Comparison of ENCODE assay signal across 17 mouse cellular contexts in the genomic region with DNA sequence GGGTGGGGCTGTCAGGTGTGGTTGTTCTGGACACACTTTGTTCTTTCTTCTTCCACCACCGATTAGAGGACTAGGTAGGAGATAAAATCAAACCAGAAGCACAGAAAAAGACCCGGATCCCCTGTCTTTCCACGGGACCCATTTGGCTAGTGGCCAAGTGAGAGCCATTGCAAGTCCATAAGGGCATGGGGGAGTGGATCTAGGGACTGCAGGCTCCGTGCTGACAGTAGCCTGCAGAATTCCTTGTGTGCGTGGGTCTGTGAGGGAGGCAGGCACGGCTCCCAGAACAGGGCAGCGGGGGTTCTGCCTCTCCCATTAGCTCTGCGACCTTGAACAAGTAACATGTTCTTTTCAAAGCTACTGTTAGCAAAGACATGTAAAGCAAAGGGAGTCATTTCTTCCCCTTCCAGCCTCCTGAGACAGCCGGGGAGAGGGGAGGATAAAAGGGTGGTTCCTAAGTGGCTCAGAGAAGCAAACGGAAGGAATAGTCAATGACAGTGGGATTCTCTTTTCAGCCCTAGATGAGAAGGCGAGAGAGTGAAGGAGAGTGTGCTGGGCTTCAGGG. TPM values are rescaled to one million over a fixed set of nuclear protein-coding genes. Genes with fewer than 3 reads are reported as not detected.
DNase-seq lines count a peak whose midpoint lies in the region; ATAC-seq and TF ChIP-seq lines count a peak whose summit lies in the region.
"Had no signal": no experiment of that assay in that cellular context is flagged by ENCODE, and none has a peak within 500 bp of the region (broad histone marks: within the 10 kb centered on the region; RNA-seq: fewer than 3 reads in every experiment).

No protein-coding gene starts in this region.

- 69% methylated on average over 11 of the region's 11 CpGs for whole genome bisulfite sequencing in forebrain, embryonic 10.5 days
- WGBS in forebrain, embryonic 12.5 days = 53% methylated on average over 11 of the region's 11 CpGs
- WGBS in kidney, embryonic 15.5 days = 13% methylated on average over 11 of the region's 11 CpGs
- WGBS in midbrain, embryonic 10.5 days = 58% methylated on average over 11 of the region's 11 CpGs
- 44% methylated on average over 11 of the region's 11 CpGs for WGBS in midbrain, postnatal 0 days

- no peak for TF ChIP-seq CTCF in midbrain, postnatal 0 days (IDR thresholded peaks at IDR 0.05)

- ATAC-seq in forebrain, embryonic 12.5 days (ENCODE audit: low FRiP score) = no peak
- no peak; the same call in 1 of the 2 replicates for ATAC-seq in kidney, embryonic 15.5 days (replicated peaks; ENCODE audit: low FRiP score)
- no peak for ATAC-seq in midbrain, postnatal 0 days (ENCODE audit: low FRiP score)
- ATAC-seq: liver, postnatal 0 days had no signal

- DNase-seq in forebrain, embryonic 10.5 days (ENCODE audit: extremely low spot score, low spot score) = no peak
- DNase-seq in kidney, adult 8-10 months = no peak
- no peak for DNase-seq in midbrain, embryonic 10.5 days (ENCODE audit: low spot score)
- DNase-seq in midbrain, postnatal 0 days (ENCODE audit: low spot score) = no peak
- peak; percentile 83 for DNase-seq in testis, postnatal 14 days (ENCODE audit: low spot score)
- DNase-seq in gastrocnemius, postnatal 25 days = no peak
- DNase-seq: adrenal gland, postnatal 14 days; cerebellum, adult 2 months; liver, postnatal 0 days; right cerebral cortex, postnatal 4 days; thymus, postnatal 4 days had no signal

- no peak overlapping the region for H3K4me2 ChIP-seq in forebrain, embryonic 12.5 days
- 0 out of 2 replicates have a peak overlapping the region, but pooled peaks have one; percentile 1 for H3K4me2 ChIP-seq in kidney, embryonic 15.5 days
- H3K4me2 ChIP-seq in midbrain, postnatal 0 days (ENCODE audit: low read depth, low read length, poor library complexity, severe bottlenecking) = no peak overlapping the region
- H3K4me2 ChIP-seq: limb, embryonic 15.5 days; neural tube, embryonic 12.5 days had no signal

- no peak overlapping the region for H3K9ac ChIP-seq in forebrain, embryonic 12.5 days
- no peak overlapping the region for H3K9ac ChIP-seq in kidney, embryonic 15.5 days
- H3K9ac ChIP-seq in midbrain, postnatal 0 days (replicated peaks; ENCODE audit: low read length, poor library complexity, severe bottlenecking) = no peak overlapping the region
- H3K9ac ChIP-seq: limb, embryonic 15.5 days; liver, postnatal 0 days; neural tube, embryonic 12.5 days had no signal

- peaks cover 35% of the 10 kb centered on the region for H3K4me1 ChIP-seq in forebrain, embryonic 10.5 days
- peaks cover 10% of the 10 kb centered on the region; the same call in 1 of the 2 replicates for H3K4me1 ChIP-seq in forebrain, embryonic 12.5 days
- H3K4me1 ChIP-seq in kidney, embryonic 15.5 days = peaks cover 8% of the 10 kb centered on the region; the same call in 1 of the 2 replicates
- peaks cover 11% of the 10 kb centered on the region for H3K4me1 ChIP-seq in midbrain, embryonic 10.5 days
- peaks cover 4% of the 10 kb centered on the region; the same call in 1 of the 2 replicates for H3K4me1 ChIP-seq in midbrain, postnatal 0 days (ENCODE audit: insufficient read depth, low read length)
- H3K4me1 ChIP-seq: neural tube, embryonic 12.5 days had no signal

- no peaks in the 10 kb centered on the region for H3K9me3 ChIP-seq in forebrain, embryonic 10.5 days
- H3K9me3 ChIP-seq in forebrain, embryonic 12.5 days = no peaks in the 10 kb centered on the region
- no peaks in the 10 kb centered on the region for H3K9me3 ChIP-seq in kidney, embryonic 15.5 days (replicated peaks)
- H3K9me3 ChIP-seq in midbrain, embryonic 10.5 days (replicated peaks) = no peaks in the 10 kb centered on the region
- H3K9me3 ChIP-seq in midbrain, postnatal 0 days (ENCODE audit: low read length) = no peaks in the 10 kb centered on the region
- H3K9me3 ChIP-seq: limb, embryonic 15.5 days; neural tube, embryonic 12.5 days had no signal

- no peaks in the 10 kb centered on the region for H3K36me3 ChIP-seq in forebrain, embryonic 10.5 days (replicated peaks)
- no peaks in the 10 kb centered on the region for H3K36me3 ChIP-seq in forebrain, embryonic 12.5 days (replicated peaks)
- no peaks in the 10 kb centered on the region for H3K36me3 ChIP-seq in kidney, embryonic 15.5 days
- no peaks in the 10 kb centered on the region for H3K36me3 ChIP-seq in midbrain, embryonic 10.5 days
- H3K36me3 ChIP-seq in midbrain, postnatal 0 days (ENCODE audit: insufficient read depth, low read length) = no peaks in the 10 kb centered on the region
- H3K36me3 ChIP-seq: limb, embryonic 15.5 days; neural tube, embryonic 12.5 days had no signal

- H3K27ac ChIP-seq in forebrain, embryonic 10.5 days = peak overlapping the region; percentile 51; the same call in 1 of the 2 replicates
- no peak overlapping the region for H3K27ac ChIP-seq in forebrain, embryonic 12.5 days
- H3K27ac ChIP-seq in kidney, embryonic 15.5 days = no peak overlapping the region
- peak overlapping the region; percentile 33; the same call in 1 of the 2 replicates for H3K27ac ChIP-seq in midbrain, embryonic 10.5 days (replicated peaks)
- no peak overlapping the region for H3K27ac ChIP-seq in midbrain, postnatal 0 days (ENCODE audit: low read depth, low read length)
- H3K27ac ChIP-seq: limb, embryonic 15.5 days; neural tube, embryonic 12.5 days had no signal

- H3K27me3 ChIP-seq in forebrain, embryonic 10.5 days (ENCODE audit: poor library complexity, severe bottlenecking) = peaks cover 49% of the 10 kb centered on the region
- H3K27me3 ChIP-seq in forebrain, embryonic 12.5 days = peaks cover 18% of the 10 kb centered on the region
- peaks cover 44% of the 10 kb centered on the region for H3K27me3 ChIP-seq in kidney, embryonic 15.5 days
- H3K27me3 ChIP-seq in midbrain, embryonic 10.5 days (ENCODE audit: low read depth, poor library complexity, severe bottlenecking) = peaks cover 49% of the 10 kb centered on the region
- H3K27me3 ChIP-seq in midbrain, postnatal 0 days (ENCODE audit: insufficient read depth, low read length) = peaks cover 4% of the 10 kb centered on the region; the same call in 1 of the 2 replicates

- H3K4me3 ChIP-seq in forebrain, embryonic 10.5 days = no peak overlapping the region
- no peak overlapping the region for H3K4me3 ChIP-seq in forebrain, embryonic 12.5 days (replicated peaks)
- no peak overlapping the region for H3K4me3 ChIP-seq in kidney, embryonic 15.5 days (replicated peaks)
- H3K4me3 ChIP-seq in midbrain, embryonic 10.5 days = no peak overlapping the region
- no peak overlapping the region for H3K4me3 ChIP-seq in midbrain, postnatal 0 days (ENCODE audit: low read depth, low read length)
- H3K4me3 ChIP-seq: limb, embryonic 15.5 days; neural tube, embryonic 12.5 days had no signal

RNA-seq across cellular contexts. Expression of a gene that starts 9.2 kb away (rescaled TPM):
- 98.1 and 108 TPM in 2 replicates for polyA plus RNA-seq in forebrain, embryonic 10.5 days (2016; fragmentation: Nextera tagmentation; extraction: Ambion mirVana)
- polyA plus RNA-seq in forebrain, embryonic 12.5 days (2016; fragmentation: Nextera tagmentation; extraction: Ambion mirVana) = 152 and 186 TPM in 2 replicates
- 36.2 and 37.9 TPM in 2 replicates for polyA plus RNA-seq in kidney, embryonic 15.5 days (2015; fragmentation: Nextera tagmentation; extraction: Ambion mirVana)
- polyA plus RNA-seq in midbrain, embryonic 10.5 days (2016; fragmentation: Nextera tagmentation; extraction: Ambion mirVana) = 61.8 and 108 TPM in 2 replicates
- total RNA-seq in midbrain, postnatal 0 days (2014; rRNA removed) = 10.4 TPM in 2 replicates
- 35.4 and 36.5 TPM in 2 replicates for polyA plus RNA-seq in midbrain, postnatal 0 days (2015; fragmentation: Nextera tagmentation; extraction: Ambion mirVana)
- 1 to 10 TPM; 1.4 to 2.3 TPM for total RNA-seq in gastrocnemius, postnatal 25 days (2021)
- total RNA-seq: hematopoietic stem cell, adult 5-6 weeks; monocyte, adult 5-6 weeks had no signal

Comparison
In these comparisons a context has a peak if more than half of its experiments do, and no peak if none do; other contexts are left out.
1. H3K27ac ChIP-seq: peak in forebrain, embryonic 10.5 days (single experiment) and midbrain, embryonic 10.5 days (single experiment); none in forebrain, embryonic 12.5 days (single experiment), kidney, embryonic 15.5 days (single experiment) and midbrain, postnatal 0 days (single experiment).